Mouse (Mus musculus) forelimb bud, embryonic 11.5 days (tissue): Measurements from ENCODE around the gene AI464131.

Experiments used
- DNase-seq: peaks from one replicate; pipeline ENCODE4 v3.0.0-alpha.2; 2012; ENCODE audit warnings: low read depth, low spot score

Gene AI464131

GRCm38 (mm10) chr4:41502986-41503412 is at the start of gene AI464131:
Gene AI464131, minus strand, starts transcription at chr4:41503076.
- peak; percentile 91 for DNase-seq

DNA sequence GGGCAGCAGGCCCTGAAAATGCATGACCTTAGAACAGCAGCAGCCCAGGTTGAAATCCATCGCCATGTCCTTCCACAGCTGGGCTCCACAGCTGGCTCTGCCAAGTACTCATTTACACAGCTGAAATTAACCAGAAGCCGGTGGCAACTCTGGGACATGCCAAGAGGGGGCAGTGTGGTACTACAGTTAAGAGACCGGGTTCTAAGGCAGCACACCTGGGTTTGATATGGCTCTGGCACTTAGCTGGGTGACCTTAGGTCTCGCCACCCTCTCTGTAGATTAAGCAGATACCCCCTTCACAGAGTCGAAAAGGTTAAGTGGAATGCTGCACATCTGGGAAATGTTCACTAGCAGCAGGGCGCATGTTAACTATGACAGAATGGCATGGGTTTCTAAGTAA is 49.7 kb upstream of the AI464131 start:
- DNase-seq: peak; percentile 93

DNA sequence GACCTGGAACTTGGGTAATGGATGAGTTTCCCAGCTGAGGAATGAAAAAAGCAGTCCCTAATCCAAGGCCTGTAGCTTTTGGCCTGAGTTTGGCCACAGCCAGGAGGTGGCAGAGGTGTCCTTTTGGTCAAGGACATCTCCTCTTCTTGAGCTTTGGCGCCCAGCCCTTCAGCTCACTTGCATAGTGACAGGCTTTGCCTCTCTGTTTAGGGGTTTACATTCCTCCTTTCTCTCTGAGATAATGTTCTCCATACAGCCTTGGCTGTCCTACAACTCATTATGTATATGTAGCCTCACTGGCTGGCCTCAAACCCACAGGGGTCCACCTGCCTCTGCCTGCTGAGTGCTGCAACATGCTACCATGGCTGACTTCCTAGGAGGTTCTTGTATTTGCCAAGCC is 44.2 kb upstream of the AI464131 start:
- DNase-seq: no peak

DNA sequence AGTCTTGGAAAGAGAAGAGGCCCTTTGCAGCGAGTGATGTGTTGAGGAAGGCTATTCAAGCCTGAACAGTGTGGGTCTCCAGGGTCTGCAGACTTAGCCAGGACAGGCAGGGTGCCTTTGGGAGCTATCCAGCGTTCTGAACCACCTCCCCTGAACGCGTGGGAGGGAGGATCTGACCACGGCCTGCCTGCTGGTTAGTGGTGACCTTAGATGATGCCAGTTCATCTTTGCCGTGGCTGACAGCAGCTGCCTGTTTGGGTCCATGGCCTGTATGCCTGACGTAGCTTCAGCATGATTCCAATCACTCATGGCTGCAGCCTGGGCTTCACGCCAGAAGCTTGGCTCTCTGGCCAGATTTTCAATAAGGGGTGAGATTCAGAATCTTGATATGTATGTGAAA is 43.1 kb upstream of the AI464131 start:
- DNase-seq: peak; percentile 69

GRCm38 (mm10) chr4:41542136-41542535 is 39.3 kb upstream of the AI464131 start:
- DNase-seq: no peak

DNA sequence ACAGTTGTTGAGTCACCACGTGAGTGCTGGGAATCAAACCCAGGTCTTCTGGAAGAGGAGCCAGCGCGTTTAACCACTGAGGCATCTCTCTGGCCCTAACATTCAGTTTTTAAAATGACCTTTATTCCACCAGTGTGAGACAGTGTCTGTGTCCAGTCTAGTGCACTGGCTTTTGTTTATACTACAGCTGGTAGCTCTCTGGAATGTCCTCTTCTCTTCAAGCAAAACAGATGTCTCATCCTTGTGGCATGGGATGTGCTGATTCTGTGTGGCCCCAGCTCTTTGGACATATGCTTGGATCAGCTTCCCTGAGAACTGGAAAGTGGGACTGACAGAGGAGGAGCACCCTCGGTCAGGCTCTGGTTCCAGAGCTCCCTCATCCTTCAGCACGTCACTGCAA is 32.0 kb upstream of the AI464131 start:
- DNase-seq: no peak

DNA sequence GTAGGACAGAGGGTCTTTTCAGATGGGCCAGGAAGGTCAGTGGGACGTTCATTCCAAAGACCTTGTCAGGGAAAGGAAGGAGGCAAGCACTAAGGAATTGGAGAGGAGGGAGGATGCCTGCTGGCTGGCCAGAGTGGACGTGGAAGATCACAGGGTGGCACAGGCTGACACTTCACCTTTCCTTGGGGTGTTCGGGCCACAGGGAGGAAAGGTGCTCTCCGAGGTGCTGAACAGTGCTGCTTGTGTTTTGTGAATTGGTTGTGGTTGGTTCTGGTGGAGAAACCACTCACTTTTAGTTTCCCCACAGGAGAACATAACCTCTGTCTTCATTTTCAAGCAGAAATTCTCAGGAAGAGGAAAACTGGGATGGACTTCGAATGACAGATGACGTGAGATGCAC is 29.5 kb upstream of the AI464131 start:
- DNase-seq: peak; percentile 72

GRCm38 (mm10) chr4:41527996-41528395 is 25.1 kb upstream of the AI464131 start:
- no peak for DNase-seq

DNA sequence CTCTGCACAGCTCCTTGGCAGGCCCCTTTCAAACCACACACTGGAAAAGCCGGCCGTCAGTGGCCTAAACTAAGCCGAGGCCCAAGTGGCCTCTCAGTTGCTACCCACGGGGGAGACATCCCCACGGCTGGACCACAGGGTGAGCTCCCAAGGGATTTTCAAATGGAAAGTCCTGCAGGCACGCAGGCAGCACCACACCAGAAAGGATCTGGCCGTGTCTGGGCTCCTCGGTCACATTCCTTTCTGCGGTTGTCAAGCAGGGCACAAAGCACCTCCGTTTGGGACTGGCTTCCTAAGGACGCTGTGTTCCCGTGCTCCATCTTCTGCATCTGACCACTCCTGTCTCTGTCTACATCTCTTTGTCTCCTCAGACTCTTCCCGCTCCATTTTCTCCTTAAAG is 24.2 kb upstream of the AI464131 start:
- no peak for DNase-seq

DNA sequence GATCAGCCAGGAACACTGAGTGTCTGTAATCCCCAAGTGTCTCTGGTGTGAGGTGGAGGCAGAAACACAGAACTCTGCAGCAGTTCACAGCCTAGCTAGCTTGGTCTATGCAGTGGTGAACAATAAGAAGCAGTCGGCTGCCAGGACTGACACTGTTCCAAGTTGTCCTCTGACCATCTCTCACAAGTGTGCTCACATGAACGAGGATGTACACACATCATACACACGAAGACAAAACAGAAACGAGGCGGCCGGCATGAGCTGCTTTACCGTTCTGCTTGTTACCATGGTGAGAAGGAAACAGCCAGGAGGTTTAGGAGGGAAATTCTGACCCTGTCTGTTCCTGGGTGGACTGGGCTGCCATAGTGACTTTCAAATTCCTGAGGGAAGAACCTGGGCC is 23.7 kb upstream of the AI464131 start:
- DNase-seq: no peak

DNA sequence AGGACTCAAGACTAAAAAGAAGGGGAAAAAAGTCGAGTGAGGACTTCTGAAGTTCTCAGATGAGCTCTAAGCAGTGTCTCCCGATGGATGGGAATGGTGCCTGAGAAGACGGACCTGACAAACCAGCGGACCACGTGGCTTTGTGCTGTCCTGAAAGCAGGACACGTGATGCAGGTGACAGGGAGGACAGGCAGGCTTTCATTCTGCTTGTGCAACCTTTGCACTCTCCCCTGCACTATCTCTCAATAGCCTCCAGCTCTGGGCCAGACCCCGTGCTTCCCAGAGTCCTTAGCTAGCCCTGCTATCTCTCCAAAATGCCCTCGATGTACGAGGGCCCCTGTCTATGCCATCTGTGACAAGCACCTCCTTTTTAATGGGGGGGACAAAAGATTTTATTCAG is 22.0 kb upstream of the AI464131 start:
- DNase-seq: no peak

DNA sequence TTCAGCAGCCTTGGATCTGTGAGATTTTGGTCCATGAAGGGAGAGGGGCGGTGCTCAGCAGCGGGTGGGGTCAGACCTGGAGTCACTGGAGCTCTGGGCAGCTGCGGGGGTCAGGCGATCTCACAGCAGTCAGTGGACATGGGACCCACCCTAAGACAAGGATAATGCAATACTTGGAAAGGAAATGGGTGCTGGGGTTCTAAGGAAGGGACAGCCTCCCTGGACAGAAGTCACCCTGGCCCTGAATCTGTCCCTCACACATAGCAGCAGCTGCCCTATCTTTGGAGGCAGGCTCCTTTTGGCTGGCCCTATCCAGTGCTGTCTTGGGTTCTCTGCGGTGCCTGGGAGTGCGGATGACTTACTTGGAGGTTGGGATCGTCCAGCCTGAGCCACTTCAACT is 21.0 kb upstream of the AI464131 start:
- no peak for DNase-seq

- DNase-seq: no peak
These were observed 19.9 kb upstream of the AI464131 start for GRCm38 (mm10) chr4:41522788-41523187.

GRCm38 (mm10) chr4:41522136-41522535 is 19.3 kb upstream of the AI464131 start:
- DNase-seq: no peak

DNA sequence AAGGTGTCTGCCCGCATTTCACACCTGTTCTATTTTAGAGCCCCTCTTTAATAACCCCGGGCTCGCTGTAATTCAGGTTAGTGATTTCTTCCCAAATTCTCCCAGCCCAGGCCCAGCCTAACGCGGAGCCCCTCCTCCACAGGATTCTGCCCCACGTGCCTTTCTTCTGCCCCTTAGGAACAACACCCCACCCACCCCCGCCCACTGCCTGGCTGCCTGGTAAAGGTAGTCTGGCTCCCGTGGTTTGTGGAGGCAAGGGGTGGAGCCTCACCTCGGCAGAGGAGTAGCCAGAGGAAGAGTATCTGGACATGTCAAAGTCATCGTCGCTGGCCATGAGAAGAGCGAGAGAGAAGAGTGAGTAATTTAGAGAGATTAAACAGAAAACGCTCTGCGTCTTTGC is 17.8 kb upstream of the AI464131 start:
- DNase-seq: no peak

GRCm38 (mm10) chr4:41519195-41519594 is 16.3 kb upstream of the AI464131 start:
- no peak for DNase-seq

GRCm38 (mm10) chr4:41518349-41518748 is 15.5 kb upstream of the AI464131 start:
- no peak for DNase-seq

- no peak for DNase-seq
These were observed 14.4 kb upstream of the AI464131 start, which contains the start of gene 1110017D15Rik for GRCm38 (mm10) chr4:41517233-41517632. Gene 1110017D15Rik, minus strand, starts transcription at chr4:41517333.

- peak; percentile 43 for DNase-seq
These were observed 10.8 kb upstream of the AI464131 start for GRCm38 (mm10) chr4:41513714-41514113.

- no peak for DNase-seq
These were observed 10.4 kb upstream of the AI464131 start for GRCm38 (mm10) chr4:41513309-41513708.

GRCm38 (mm10) chr4:41507998-41508397 is 5.1 kb upstream of the AI464131 start:
- DNase-seq: no peak

GRCm38 (mm10) chr4:41507326-41507924 is 4.5 kb upstream of the AI464131 start:
- DNase-seq: peak; percentile 40

DNA sequence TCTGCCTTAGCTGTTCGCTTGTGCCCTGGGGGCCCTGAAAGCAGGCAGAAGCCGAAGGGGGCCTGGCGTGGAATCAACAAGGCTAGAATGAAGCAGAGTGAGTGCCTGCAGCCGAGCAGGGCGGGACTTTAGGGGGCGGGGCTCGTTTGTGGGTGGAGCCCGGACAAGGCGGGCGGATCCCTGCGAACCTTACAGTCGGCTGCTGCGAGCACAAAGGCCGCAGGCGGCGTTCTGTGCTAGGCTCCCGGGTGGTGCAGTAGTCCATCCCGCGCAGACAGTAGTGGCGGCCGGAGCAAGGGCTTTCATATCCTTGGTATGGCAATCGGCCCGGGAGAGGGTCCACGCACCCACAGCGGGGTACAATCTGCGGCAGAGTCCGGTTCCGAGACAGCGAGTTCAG is 4.0 kb upstream of the AI464131 start:
- DNase-seq: peak; percentile 79

DNA sequence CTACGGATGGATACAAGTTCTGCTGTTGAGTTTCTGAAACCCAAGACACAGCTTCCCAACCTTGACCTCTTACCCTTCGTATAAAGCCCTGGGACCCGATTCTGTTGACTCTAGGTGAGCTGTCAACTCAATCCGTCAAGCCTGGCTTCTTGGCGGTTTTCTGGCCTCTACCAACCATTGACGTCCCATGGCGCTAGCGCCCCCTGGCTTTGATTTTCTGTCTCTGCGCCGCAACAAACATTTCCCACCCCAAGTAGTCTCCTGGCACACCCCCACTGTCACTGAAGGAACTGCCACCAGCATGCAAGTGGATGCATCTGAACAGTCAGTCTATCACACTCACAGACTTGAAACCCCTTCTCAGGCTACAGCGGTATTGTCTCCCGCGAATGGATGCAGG is 3.3 kb upstream of the AI464131 start:
- peak; percentile 39 for DNase-seq
